Mouse (Mus musculus): ENCODE measurements around the gene Ank.

Ank gene

DNA sequence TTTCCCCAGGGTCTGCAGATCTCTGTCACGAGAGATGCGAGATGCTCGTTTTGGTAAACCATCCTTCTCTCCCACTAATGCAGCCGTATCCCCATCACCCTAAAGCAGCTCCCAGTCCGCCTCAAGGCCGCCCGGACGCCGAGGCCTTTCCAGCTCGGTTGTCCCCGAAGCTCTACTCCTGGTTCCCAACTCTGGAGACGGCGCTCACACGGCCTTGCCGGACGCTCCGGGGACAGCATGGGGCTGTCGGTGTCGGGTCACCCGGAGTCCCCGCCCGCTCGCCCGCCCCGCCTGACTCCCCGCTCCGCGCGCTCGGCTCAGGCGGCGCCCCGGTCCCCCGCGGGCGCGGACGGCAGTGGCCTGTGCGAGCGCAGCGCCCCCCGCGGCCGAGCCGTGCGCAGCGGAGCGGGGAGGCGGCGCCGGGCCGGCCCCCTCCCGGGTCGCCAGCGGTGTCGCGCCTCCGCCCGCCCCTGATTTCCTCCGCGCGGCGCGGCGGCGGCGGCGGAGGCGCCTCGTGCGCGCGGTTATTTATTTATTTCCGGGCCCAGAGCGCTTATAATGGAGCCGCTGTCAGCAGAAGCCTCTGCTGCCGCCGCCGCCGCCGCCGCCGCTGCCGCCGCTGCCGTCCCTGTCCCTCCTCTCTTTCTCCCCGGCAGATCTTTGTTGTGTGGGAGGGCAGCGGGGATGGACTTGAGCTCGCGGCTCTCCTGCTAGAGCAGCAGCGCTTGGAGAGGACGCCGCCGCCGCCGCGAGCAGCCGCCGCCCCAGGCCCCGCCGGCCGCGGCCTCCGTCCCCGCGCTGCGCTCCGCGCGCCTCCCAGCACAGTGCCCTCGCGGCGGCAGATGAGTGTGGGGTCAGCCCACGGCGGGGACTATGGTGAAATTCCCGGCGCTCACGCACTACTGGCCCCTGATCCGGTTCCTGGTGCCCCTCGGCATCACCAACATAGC is at the start of gene Ank:
Gene Ank (plus strand): TSS at position 547 of the 950 bp plus-strand sequence.
- peak; percentile 99 for DNase-seq

DNA sequence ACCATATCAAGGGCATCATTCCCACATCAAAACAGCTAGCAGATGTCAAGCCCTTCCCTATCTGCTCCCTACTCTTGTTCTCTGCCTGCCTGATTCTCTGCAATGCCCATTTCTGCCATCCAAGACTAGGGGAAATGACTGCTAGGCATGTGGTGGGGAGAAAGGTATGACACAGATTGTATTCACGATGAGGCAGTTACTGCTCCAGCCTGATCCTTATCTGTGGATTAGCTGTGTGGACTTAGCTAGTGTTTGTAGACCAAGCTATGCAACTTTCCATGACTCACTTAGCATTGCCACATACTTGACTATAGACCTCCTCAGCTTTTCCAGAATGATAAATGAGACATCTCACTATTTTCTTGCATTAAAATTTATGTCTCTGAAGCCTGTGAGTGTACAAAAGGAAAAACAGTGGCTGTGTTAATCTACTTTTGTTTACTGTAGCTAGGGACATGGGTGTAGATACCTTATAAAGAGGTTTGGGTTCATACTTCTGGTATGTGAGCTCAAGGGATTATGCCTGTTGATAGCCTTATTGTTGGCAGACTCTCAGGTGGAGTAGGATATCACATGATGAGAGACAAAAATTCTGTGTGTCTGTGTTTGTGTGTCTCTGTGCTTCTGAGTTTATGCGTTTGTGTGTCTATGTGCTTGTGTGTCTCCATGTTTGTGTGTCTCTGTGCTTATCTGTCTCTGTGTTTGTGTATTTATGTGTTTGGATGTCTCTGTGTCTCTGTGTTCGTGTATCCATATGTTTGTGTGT is 47.7 kb upstream of the Ank start:
- DNase-seq = peak; percentile 33

DNA sequence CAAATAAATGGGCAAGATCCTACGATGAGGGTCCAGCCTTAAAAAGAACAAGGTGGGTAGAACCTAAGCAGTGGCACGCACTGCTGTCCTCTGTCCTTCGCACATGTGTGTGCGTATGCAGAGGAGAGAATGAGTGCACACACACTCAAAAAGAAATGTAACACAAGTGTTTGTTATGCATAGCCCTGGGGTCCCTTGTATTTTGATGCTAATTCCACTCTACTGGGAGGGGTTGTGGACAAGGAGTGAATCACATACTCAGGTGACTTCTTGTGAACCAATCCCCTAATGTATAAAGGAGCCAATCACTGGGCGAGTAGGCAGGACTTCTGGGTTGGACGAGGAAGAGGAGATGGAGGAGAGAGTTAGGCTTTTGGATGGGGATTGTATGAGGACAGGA is 44.9 kb upstream of the Ank start:
- DNase-seq = no peak

DNA sequence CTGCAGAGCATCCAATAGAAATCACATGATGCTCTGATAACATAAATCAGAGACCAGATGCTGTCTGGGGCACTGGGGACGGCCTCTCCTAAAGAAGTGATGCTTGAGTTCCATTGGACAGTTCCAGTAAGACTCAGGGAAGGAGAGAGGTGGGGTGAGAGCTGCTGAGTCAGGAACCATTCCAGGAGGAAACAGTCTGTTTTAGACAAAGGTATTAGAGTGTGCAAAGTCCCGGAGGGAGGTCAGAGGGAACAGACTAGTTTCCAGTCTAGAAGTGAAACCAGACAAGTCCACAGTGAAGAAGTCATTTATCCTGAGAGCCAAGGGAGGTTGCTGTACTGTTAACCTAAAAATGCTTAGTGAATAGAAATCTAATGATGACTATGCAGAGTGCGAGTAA is 38.9 kb upstream of the Ank start:
- no peak for DNase-seq

DNA sequence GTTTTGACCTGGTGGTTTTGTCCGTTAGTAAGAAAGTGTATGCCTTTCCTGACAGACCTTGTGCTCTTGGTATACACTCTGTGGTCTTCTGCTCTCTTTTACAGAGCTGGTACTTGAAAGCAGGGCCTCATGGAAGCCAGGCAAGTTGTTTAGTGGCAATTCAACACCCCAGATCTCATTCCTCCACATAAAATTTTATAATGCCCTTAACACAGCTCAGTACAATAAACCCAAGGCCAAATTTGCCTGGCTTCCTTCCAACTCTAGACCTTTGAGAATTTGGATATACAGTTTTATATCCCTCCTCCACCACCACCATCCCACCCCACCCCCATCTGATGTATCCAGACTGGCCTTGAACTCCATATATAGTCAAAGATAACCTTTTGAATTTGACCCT is 36.2 kb upstream of the Ank start:
- peak; percentile 59 for DNase-seq

DNA sequence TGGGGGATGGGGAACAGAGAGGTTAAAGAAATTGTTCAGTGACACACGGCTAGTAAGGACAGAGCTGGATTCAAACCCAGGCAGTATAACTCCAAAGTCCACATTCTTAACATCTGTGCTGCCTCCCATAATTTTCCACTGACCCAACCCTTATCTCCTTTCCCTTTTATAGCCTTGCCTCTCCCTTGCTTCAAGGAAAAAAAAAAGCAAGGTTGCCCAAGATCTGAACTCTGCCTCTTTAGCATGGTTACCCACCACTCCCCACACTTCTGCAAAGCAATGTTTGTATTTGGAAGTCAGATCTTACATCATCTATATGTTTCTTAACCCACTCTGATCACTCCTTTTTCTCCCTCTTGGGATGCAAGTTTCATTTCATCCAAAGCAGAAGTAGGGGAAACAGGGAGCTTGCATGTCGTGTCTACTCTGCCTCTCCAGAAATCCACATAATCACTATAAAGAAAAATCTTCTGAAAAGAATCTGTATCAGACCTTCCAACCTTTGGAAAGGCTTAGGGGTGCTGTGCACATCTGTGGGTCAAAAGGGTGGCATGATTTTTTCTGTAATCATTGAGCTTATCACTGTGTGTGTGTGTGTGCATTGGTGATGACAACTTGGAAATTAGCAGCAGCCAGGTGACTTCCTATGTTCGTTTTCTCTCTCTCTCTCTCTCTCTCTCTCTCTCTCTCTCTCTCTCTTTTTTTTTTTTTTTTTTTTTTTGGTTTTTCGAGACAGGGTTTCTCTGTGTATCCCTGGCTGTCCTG is 33.4 kb upstream of the Ank start:
- DNase-seq = no peak

DNA sequence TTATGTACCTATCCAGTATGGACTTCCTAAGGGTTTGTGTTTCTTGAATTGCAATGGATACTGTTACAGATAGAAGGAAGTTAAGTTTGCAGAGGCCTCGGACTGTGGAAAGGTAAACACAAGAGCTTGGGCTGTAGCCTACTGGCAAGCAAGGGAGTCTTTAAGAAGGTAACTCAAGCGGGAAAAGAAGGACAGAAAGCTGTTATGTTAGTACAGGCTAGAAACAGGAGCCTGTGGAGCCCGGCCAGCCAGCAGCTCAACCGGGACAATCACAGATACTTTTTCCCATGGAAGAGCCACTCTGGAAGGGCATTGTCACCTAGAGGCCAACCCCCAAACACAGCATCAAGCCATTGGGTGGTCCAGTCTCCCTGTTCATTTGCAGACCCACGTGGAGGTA is 31.1 kb upstream of the Ank start:
- peak; percentile 27 for DNase-seq

DNA sequence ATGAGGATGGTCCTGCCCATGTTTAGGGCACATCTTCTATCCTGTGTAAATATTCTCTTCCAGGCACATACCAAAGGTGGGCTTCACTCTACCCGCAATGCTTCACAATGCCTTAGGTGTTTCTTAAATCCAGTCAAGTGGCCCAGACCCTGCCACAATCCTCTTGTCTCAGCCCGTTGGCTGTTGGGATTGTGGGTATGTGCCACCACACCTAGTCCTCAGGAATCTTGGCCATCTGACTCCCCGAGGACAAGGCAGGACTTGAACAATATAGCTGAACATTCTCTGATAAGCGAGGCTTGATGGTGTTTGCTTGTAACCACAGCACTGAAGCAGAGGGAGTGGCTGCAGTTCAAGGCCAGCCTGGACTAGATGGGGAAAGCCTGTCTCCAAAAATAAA is 30.3 kb upstream of the Ank start:
- DNase-seq = peak; percentile 69

DNA sequence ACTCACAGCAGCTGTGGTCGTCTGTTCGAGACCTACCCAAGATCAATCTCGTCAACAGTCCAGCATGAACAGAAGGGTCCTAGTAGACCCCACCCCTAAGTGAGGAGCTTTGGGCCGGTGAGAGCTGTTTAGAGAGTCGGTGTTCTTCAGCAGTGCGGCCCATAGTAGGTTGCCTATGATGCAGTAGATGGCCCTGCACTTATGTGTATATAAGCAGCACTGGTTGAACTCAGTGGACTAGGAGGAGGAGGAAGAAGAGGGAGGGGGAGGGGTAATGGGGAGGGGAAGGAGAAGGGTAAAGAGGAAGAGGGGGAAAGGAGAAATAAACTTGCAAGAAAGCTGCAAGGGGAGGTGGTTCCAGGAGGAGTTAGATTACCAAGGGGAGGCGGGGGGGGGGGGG is 25.4 kb upstream of the Ank start:
- DNase-seq = peak; percentile 55

DNA sequence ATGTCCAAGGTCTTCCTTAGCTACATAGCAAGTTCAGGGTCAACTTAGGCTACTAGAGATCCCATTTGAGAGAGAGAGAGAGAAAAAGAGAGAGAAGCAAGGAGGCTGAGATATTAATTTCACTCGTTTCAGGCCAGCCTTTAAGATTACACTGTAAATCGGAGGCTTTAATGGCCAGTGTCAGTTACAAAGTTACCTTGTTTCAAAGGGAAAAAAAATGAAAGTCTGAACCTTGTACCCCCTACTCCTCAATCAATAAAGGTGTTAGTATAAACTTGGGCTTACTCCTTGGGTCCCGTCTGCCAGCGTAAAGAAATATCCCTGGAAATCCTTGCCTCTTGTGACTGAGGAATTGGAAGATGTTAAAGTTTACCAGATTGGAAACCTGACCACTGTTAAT is 24.9 kb upstream of the Ank start:
- DNase-seq = no peak

DNA sequence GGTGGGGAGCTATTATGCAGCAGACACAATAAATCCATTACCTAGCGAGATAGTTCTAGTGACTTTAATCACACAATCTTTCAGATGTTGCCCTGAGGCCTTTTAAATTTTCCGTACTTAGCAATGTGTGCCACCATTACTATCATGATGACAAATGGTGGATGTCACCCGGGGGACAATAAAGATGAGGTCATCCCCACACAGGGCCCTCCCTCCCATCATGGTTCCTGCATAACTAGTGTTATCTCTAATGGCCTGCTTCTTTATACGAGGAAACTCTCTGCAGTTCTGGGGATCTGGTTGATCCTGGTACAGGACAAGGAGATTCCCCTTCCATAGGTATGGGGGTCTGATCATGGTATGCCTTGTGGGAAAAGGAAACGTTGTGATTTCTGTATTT is 24.5 kb upstream of the Ank start:
- peak; percentile 52 for DNase-seq

DNA sequence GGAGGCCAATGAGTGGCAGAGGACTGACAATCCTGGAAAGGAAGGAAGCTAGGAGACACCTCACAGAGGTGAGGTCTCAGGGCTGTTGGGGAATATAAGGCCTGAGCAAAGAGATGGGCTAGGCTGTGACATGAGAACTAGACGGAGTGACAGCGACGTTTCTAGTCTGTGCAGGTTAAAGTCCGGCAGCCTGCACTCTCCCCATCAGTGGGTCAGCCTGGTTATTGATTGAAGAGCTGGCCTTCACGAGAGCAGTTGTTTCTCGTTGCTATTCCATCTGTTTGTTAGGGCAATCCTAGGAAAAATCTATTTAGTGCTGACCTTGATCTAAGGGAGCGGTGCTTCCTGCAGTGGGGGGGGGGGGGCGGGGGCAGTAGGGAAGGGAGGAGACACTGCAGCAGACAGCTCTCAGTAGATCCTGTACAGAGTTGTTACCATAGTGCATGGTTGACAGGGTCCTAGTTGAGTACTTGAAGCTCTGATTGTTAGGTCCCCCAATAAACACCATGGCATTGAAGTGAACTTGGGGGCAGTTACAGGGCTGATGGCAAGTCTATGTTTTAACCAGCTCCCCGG is 21.6 kb upstream of the Ank start:
- peak; percentile 56 for DNase-seq

DNA sequence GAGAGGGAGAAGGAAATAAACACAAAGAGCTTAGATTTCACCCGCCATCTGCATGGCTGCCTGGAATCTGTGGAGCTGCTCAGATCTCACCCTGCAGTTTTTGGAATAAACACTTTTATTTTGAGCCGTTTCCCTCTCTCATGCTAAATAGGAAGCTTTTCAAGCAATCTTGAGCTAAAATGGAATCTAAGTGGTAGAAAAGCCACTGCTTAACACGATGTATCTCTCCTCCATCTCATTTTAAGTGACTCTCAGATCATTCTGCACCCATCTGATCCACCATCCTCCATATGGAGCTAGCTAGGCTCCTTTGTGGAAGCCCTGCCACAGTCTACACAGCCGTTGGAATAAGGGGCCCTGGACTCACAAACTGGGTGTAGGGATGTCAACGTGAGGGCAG is 15.8 kb upstream of the Ank start:
- DNase-seq = no peak

DNA sequence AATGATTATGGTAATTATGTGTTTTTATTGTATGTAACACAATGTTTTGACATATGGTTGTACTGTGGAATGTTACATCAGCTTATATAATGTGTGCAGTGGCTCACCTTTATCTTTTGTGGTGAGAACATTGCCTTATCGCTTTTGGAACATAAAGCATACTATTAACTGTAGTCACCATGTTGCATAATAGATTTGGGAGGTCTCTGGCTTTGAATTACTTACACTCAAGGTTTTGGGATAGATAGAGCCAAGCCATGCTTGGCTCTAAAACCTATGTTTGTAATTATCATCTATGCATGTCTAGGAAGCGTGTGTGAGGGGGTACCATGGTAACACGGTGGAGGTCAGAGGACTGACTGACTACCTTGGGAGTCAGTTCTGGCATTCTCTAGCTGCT is 14.7 kb upstream of the Ank start:
- peak; percentile 14 for DNase-seq

DNA sequence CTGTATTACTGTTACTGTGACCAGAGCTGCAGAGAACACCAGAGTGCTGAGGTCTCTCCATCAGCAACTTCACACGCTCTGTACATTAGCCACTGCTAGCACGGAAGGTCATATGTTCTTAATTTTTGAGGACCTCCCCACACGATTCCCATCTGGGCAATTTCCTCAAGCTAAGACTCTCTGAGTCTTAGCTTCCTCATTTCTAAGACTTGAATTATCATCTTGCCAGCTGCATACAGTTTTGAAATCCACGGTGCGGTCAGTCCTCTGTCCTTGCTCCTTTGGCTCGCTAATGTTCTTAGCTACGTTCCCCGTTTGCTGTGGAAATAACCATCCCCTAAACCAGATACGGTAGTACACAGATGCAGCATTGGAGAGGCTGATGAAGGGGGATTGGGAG is 14.0 kb upstream of the Ank start:
- DNase-seq = peak; percentile 80

DNA sequence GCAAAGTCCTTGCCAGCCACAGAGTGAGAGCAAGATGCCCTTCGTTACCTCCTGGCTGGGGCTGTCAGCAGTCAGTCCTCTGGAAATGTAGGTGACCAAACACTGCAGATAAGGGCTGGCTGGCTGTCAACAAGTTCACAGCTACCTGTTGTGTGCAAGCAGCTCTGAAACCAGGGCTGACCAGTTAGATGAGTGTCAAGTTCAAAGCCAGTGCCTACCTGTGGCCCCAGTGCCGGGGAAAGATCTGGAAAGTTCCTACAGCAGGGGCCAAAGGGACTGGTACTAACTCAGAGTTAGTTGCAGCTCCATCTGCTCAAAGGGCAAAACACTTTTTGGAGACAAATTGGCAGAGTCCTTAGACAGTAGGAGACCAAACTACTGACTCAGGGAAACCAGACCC is 9.5 kb upstream of the Ank start:
- peak; percentile 54 for DNase-seq

DNA sequence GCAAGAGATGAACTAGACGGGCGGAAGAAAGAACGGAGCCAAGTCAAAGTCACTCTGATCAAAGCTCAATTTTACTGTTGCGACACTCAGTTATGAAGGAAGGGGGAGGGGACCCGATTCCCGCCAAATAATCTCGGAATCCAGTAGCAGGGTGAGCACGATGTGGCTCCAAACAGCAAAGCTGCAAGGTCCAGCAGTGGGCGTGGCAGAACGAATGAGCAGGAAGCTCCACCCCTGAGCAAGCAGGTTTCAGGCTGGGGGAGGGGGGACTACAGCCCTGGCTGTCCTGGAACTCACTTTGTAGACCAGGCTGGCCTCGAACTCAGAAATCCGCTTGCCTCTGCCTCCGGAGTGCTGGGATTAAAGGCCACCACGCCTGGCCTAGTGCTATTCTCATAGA is 6.7 kb upstream of the Ank start:
- peak; percentile 81 for DNase-seq

DNA sequence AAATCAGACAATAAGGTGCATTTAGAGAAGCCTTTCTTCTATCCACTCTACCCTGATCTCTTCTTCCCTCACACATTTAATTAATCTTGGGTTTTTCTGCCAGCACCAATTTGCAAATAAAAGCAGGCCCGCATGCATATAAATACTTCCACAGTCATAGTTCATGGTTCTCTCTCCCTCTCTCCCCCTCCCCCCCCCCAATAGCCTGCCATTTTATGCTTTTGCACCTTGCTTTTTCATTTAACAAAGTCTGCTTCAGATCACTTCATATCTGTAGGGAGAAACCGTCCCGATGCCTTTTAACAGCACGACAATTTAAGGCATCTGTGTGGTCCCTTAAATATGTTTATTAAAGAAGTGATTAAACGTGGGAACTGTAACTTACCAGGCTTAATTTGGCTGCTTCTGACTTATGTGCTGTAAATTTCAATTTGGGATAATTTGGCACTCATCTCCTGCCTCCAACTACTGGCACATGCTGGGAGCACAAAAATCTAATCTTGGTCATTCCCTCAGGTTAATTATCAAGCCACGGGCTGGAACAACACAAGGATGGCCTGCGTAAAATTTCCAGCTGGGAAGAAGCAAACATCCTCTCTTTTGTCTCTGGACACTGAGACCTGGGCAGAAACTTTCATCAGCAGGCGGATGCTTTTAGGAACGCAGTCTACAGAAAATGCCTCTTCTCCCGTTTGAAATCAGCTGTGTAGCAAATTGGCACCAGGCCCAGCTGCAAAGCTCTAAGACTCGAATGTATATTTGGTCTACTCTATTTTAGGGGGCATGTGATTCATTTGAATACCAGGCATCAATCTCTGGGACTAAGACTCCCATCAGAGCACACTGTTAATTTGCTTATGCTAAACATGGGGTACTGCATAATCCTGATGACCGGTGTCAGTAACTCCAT is 4.9 kb upstream of the Ank start:
- DNase-seq = peak; percentile 75

DNA sequence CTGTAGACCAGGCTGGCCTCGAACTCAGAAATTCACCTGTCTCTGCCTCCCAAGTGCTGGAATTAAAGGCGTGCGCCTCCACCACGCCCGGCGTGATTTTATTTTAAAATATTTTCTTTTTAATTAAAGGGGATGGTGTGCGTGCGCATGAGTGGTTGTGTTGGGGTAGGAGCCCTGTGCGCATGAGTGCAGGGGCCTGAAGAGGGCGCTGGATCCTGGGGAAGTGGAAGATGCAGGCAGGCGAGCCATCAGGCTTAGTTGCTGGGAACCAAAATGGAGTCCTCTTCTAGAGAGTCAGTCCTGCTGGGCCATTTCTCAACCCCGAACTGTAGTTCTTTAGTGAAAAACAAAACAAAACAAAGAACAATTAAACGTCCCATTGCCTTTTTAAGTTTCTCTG is 2.6 kb upstream of the Ank start:
- DNase-seq = peak; percentile 82

DNA sequence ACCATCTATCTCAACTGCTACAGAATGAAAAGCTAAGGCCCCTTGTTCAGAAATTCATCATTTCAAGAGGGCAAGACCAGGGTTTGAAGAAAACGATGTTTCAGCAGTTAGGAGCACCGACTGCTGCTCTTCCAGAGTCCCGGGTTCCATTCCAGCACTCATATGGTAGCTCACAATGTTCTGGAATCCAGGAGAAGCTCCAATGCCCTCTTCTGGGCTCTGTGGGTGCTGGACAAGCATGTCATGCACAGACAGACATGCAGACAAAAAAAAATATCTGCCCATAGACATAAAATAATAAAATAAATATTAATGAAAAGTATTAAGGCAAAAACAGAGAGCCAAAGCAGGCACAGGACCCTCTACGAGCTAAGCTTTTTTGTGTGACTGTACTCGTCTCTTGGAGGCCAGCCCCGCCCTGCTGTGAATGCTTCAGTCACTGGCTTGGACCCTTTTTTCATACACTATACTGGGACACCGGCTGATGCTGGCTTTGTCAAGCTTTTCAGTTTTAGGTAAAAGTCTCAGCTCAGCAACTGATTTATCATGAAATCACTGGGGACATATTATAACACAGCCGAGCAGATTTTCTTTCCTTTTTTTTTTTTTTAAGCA is 979 bp upstream of the Ank start:
- DNase-seq = peak; percentile 83

DNA sequence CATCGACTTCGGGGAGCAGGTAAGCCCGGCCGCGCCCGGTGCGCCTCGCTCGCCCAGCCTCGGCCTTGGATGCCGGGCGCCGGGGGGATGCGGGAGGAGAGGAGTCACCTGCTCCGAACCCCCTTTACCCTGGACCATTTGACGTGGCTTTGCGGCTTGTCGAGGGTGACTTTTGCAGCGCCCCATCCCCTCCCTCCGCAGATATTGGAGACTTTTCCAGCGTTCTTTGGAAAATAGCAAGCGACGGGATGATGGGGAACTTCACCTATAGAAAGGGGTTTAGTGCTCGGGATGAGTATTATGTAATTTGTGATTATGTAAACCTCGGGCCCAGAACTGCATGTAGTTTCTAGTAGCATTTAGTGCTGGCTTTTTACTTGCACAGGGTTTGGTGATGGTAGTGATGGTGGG is 609 bp downstream of the Ank start:
- no peak for DNase-seq

All from heart, adult 11 months (tissue).